Mouse (Mus musculus) 3134 (cell line): Measurements from ENCODE around the gene Tyrp1.

Experiments used
- DNase-seq: peaks from one replicate; pipeline ENCODE4 v3.0.0-alpha.2; 2011; ENCODE audit warnings: low spot score; ENCODE audit not compliant: insufficient read length; ENCODE audit errors: extremely low read depth

The Tyrp1 gene

GRCm38 (mm10) chr4:80834050-80834449, at the start of gene Tyrp1:
Tyrp1 (plus strand) TSS chr4:80834123.
- DNase-seq: no peak

GRCm38 (mm10) chr4:80788339-80788738, 45.6 kb upstream of the Tyrp1 start:
- no peak for DNase-seq

GRCm38 (mm10) chr4:80819511-80819910, 14.4 kb upstream of the Tyrp1 start:
- DNase-seq: no peak

DNA sequence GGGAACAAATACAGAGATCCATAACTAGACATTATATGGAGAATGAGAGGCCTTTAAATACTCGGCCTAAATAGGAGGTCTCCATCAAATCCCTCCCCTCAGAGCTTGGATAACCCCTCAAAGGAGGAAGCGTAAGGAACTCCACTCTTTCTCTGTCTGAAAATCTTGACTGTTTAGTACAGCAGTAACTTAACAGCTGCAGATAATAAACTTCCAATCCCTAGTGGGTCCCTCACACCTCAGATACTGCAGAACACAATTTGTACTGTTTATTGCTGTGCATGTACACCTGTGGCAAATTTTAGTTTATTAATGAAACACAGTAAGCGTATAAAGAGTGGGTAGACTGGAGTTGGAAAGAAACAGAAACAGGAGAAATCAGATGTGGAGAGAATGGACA, 12.0 kb upstream of the Tyrp1 start:
- no peak for DNase-seq

- DNase-seq: no peak
Observed at GRCm38 (mm10) chr4:80828232-80828631, 5.7 kb upstream of the Tyrp1 start.

GRCm38 (mm10) chr4:80839317-80839716, 5.4 kb downstream of the Tyrp1 start:
- no peak for DNase-seq

- no peak for DNase-seq
Observed at GRCm38 (mm10) chr4:80841980-80842379, 8.1 kb downstream of the Tyrp1 start.

GRCm38 (mm10) chr4:80843752-80844151, 9.8 kb downstream of the Tyrp1 start:
- DNase-seq: no peak

DNA sequence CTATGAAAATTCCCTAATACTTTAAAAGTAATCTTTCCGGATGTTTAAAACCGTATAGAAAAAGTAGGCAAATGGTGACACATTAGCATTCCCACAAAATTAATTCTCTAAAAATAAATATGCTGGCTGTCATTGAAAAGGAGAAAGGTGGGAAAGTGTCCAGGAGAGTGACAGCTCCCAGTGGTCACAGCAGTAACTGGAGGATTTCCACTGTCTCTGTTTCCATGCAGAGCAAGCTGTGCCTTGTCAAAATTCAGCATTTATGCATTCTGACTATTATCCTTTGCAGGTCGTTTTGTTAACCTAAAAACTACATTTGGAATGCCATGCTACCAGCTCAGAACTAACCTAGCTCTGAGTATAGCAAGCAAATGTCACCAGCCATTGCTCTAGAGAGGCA, 12.1 kb downstream of the Tyrp1 start:
- DNase-seq: no peak

DNA sequence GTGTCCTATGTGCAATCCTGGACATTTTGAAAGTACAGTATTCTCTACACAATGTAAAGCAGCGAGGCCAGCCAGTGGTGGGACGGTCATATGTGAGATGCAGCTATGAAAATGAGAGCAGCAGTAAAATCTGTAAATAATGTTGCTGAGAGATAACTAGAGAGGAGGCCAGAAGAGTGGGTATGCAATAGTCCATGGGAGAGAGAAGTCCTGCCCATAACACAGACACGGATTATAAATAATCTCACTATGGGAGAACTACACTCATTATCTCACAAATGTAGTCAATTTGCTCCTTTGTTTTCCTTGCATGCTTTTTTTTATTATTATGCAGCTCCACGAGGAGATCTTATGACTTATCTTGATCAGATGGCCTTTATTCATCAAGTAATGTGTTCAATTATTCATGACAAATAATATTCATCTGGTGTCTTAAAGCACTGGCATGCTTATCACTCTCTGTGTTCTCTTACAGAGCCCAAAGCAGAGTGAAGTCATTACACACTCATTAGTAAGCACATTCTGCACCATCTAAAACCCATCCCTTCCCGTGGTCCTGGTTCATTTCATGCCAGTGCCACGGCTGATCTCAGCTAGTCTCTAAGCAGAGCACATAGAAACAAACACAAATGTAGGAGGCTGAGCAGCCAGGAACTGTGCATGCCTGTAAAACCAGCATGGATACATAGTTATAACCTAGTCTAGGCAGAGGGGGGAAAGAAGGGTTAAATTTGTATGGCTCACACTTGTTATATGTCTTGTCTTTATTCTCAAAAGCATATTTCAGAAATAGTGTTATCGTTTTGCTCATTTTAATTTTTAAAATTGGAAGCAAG, 18.9 kb downstream of the Tyrp1 start:
- no peak for DNase-seq

DNA sequence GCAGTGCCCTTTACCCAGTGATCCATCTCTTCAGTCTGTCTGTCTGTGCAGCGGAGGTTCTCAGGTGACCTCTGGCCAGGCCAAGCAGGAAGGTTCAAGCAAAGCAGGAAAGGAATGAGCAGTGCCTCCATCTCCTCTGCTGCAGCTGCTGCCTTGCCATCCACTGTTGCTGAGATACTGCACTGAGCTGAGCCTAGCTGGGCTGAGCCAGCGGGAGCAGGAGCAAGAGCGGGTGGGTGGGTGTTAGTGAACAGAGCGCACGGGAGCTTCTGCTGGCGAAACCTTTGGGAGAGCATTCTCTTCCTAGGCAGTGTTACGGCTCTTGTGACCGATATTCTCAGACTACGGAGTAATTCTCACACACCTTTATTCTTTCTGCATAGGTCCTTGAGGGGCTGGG, 21.6 kb downstream of the Tyrp1 start:
- no peak for DNase-seq

GRCm38 (mm10) chr4:80862962-80863361, 29.0 kb downstream of the Tyrp1 start:
- DNase-seq: no peak

DNA sequence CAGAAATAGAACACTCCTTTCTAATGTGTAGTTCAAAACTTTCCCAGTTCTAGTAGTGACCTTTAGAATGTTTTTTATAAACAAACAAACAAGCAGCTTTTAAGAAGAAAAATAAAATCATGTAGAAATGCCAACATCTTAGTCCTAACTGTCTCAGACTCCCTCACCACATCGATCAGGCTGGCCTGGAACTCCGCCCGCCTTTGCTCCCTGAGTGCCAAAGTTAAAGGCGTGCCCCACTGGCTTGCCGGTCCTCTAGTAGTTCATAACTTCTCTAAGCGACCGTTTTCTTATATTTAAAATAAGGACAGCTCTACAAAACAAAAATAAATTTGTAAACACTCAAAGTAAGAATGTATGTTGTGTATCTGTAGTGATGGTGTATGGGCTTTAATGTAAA, 30.0 kb downstream of the Tyrp1 start:
- DNase-seq: no peak

- no peak for DNase-seq
Observed at GRCm38 (mm10) chr4:80864511-80864922, 30.6 kb downstream of the Tyrp1 start.

GRCm38 (mm10) chr4:80866065-80866464, 32.1 kb downstream of the Tyrp1 start:
- DNase-seq: no peak

GRCm38 (mm10) chr4:80869598-80869997, 35.7 kb downstream of the Tyrp1 start:
- DNase-seq: no peak

DNA sequence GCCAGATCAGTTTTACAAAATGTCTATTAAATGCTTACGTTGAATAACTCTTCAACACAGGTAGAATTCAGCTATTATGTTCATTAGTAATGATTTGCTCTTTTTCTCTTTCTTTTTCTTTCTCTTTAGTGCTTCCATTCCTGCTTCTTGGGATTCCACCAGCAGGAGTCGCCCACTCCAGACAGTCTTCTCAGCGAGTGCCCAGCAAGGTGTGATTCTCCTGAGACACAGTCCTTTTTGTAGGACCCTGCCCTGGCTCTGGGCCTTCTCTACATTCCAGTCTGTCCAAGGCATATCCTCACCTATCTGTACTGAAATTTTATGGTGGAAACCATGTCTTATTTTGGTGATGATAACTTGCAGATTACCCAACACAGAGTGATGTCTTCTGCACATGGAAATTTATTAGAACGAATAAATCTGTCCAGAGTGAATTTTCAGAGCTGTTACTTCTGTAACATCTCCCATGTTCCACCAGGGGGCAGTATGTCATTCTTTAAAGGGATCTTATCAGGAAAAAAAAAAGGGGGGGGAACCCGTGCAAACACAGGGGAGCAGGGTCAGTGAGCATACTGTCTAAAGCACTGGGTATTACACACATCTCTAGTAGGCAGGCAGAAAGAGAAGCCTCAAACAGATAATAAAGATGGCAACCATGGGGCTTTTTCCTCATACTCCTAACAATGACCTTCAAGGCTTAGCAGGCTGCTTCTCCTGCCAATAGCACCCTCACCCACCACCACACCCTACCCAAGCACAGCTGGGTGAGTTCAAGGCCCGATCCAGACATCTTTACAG, 39.1 kb downstream of the Tyrp1 start:
- DNase-seq: peak; percentile 54

DNA sequence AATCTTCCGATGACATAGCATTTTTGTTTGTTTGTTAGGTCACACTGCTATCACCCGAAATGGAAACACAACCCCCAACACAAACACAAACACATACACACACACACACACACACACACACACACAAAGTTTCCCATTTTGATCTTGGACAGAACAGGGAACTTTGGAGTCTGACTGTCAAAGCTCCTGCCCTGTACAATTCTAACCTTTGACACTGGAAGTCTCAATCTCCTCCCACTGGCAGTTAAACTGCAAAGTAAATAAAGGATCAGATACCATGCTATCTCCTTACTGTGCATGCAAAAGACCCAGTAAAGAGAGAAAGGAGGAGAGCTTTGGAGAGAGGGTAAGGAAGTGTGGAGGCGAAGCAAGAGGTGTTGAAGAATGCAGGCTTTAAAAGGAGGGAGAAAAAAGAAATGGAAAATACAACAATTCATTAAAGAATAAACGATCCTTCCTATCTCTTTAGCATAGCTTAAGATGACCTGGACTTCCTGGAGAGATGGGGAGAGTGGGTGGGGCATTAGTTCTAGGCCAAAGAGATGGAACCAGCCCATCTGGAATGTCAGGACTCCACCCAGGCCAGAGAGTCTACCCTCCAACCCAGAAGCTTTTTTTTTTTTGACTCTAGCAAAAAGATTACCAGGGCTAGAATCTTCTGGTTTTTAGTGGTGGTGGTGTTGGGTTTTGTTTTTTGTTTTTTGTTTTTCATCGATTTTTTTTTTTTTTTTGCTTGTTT, 40.4 kb downstream of the Tyrp1 start:
- DNase-seq: no peak

GRCm38 (mm10) chr4:80875055-80875454, 41.1 kb downstream of the Tyrp1 start:
- no peak for DNase-seq

DNA sequence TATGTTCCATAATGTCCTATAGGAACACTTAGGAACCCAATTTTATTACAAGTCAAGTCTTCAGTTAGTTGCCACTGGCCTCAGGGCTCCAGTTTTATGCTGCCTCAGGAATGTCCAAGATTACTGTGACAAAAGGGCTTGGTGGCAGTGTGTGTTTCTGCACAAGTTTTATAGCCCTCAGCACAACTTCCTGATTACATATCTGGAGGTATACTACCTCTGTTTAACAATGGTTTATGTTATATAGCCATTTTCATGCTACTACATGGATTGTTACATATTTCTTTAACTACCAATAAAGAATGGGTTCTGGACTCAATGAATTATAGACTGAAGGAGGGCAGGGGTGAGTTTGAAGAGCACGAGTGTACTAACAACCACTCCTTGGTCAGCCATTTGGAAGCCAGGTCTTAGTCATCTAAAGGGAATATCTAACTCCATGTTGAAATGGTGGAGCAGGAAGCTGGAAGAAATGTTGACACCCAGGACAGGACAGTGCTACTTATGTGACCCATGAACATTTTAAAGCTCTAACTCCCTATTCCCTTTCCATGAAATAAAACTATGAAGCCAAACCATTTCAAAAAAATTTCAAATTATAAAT, 48.2 kb downstream of the Tyrp1 start:
- DNase-seq: no peak

GRCm38 (mm10) chr4:80886631-80887030, 52.7 kb downstream of the Tyrp1 start:
- DNase-seq: peak; percentile 33
